Mouse (Mus musculus) right cerebral cortex, adult 18-20 months (tissue): ENCODE results near the gene Lrrc66.

ENCODE experiments used
- DNase-seq: peaks from one replicate; pipeline ENCODE4 v3.0.0; 2022; ENCODE audit warnings: mixed read lengths

Gene Lrrc66

DNA sequence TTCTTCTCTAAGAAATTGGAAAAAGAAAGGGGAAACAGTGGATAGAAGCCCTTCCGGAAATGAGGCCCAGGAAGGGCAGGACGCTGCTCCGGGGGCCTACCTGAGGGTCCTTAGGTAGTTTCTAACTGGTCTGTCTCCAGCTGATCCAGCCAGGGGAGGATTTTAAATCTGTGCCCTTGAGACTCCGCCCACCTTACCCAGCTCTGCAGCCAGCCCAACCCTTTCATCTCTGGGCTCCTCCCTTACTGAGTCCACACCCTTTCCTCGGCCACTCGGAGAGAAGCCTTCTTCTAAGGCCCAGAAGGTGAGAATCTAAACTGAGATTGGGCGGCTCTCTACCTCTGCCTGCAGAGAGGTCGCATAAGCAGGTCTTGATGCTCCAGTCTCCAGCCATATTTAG, at the start of gene Lrrc66:
TSS of gene Lrrc66 (minus strand) at position 236 of the 400 bp plus-strand sequence.
- no peak for DNase-seq

GRCm38 (mm10) chr5:73676626-73677025, 44.3 kb upstream of the Lrrc66 start:
- DNase-seq = peak; percentile 26

GRCm38 (mm10) chr5:73675604-73676003, 43.3 kb upstream of the Lrrc66 start:
- no peak for DNase-seq

- no peak for DNase-seq
Measured at GRCm38 (mm10) chr5:73669386-73669785, 37.1 kb upstream of the Lrrc66 start.

- DNase-seq = no peak
Measured at GRCm38 (mm10) chr5:73667877-73668276, 35.6 kb upstream of the Lrrc66 start.

DNA sequence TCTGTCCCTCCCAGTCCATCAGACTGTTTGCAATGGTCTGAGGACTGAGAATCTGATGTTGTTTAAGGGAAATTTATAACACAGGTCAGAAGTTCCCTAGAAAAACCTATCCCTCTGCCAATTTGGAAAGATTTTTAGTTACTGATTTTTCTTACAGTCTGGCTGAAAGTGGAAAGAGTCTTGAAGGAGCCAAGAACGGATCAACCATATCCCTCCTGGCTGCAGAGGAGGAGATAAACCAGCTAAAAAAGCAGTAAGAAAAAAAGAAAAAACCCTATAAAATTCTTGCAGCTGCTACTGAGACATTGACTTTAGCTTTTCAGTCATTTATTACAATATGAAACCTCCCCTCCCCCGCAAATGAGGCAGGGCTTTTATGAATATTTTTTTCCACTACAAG, 34.4 kb upstream of the Lrrc66 start:
- DNase-seq = no peak

- no peak for DNase-seq
Measured at GRCm38 (mm10) chr5:73651855-73652201, 19.5 kb upstream of the Lrrc66 start.

DNA sequence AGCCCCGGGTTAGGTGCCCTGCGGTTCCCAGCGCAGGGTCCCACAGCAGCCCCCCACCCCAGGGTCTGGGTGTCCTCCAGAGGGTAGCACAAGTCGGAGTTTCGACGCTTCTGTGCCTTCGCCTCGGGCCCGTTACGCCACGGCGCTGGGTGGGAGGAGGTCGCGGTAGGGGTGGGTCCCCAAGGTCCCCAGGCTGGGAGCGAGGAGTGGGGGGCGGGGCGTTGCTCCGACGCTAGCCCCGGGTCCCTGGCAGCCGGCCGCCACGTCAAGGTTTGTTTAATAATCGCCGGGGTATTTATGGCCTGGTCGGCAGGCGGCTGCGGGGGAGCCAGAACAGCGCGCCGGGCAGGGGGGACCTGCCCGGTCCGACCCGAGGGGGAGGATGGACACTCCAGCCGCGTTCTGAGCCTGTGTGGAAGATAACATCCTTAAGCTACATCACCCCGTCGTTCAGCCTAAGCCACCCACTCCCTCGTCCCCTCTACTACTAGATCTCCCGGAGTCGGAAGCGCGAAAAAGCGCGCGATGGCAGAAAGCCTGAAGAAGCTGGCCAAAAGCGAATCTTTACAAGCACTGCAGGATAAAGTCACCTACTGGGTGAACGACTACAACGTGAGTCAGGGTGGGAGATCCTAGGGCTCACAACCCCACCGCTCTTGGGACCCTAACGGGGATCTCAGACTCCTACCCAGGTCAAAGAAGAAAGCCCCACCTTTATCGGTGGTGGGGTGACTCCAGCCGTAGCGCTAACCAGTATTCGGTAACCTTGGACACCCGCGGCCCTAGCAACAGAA, 18.9 kb upstream of the Lrrc66 start, which contains the start of gene Spata18:
TSS of gene Spata18 (plus strand) at position 319 of the 794 bp plus-strand sequence.
- DNase-seq = no peak

DNA sequence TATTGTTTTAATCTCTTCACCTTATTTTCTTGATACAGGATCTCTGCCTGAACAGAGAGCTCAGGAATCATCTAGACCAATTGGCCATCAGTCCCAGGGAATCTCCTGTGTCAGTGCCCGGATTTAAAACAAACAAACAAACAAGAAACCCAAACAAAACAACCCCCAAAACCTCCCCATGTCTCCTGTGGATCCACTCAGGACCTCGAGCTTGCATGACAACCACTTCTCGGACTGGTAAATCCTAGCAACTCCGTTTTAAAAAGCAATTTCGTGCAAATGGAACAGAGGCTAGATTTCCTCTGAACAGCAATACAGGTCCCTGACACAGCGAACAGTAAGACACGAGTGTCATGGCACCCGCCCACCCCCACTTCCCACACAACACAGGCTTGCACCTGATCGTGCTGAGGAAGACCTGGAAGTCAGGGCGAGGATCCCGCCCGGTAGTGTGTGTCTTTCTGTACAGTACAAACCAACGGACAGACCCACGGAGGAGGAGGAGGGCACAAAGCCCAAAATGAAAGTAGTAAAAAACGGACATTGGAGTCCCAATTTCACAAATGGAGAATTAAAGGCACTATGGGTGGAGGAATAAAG, 18.1 kb upstream of the Lrrc66 start:
- no peak for DNase-seq

DNA sequence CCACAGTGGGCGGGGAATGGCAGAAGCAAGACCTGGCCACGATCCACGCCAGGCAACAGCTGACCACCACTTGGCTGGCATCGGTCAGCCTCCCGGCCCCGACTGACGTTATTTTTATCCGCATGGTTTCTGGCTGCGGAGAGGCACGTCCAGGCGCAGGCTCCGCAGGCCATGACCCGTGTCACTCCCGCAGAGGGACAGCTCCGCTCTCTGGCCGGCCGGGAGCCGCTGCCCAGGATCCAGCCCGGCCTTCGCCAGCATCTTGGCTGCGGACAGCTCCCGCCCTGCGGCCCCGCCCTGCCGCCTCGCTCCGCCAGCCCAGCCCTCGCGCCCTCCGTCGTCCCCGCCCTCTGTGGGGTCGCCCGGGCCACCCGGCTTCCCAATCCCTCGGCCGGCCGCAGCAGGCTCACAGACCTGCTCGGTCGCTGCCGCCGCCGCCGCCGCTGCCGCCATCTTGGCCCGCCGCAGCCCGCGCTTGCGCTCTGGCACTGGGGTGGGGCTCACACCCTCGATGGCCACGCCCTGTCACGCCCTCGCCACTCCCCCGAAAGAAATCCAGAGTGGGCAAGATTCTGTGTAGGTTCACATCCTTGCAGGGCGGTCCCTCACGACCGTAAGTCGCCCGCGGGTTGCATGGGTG, 15.1 kb upstream of the Lrrc66 start, which contains the start of gene Sgcb:
TSS of gene Sgcb (minus strand) at position 530 of the 640 bp plus-strand sequence.
- peak; percentile 89 for DNase-seq

DNA sequence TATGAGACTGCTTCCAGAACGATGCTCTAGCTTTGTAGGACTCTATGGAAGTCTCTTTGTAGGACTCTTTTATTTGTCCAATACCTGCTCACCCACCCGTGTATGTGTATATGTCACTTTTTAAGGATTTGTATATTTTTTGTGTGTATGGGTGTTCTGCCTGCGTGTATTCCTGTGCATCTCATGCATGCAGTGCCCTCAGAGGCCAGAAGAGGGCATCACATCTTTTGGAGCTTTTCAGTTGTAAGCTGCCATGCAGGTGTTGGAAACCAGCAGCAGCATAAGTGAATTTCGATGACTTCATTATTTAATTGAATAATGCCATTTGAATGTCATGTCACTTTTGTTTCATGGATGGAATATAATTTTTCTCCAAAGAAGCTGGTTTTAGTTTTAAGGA, 9.8 kb upstream of the Lrrc66 start:
- no peak for DNase-seq

DNA sequence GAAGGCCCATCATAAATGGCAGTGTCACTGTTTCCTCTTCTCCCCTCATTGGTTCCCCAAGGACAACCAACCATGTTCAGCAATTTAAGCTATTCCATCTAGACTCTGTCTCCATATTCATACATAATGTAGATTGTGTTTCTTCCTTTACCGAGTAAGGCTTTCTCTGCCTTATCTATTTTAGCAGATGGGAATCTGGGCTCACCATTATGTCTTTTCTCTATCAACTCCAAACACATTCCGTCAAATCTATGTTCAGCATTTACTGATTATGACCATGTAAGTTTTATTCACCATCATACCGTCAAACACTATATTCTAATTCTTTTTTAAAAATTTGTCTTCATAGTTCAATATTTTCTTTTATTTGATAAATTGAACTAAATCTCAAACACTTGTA, 8.7 kb upstream of the Lrrc66 start:
- no peak for DNase-seq

GRCm38 (mm10) chr5:73637337-73638107, 5.2 kb upstream of the Lrrc66 start:
- DNase-seq = no peak

DNA sequence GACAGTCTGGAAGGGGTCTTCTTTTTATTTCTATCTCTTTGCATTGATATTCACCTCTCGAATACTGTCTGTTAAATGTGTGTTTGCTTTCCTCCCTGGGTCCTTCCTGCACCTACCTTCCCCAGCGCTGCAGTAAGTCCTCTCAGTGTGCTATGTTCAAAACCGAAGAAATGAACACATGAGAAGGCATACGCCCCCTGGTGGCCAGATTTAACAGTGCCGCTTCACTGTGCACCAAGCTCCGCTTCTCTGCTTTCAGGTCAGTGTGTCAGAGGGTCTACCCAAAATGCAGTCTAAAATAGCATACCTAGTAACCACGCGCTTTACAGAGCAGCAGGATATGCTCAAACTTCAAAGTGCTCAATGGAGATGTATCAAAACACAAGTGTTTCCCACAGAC, 815 bp upstream of the Lrrc66 start:
- DNase-seq = peak; percentile 71

DNA sequence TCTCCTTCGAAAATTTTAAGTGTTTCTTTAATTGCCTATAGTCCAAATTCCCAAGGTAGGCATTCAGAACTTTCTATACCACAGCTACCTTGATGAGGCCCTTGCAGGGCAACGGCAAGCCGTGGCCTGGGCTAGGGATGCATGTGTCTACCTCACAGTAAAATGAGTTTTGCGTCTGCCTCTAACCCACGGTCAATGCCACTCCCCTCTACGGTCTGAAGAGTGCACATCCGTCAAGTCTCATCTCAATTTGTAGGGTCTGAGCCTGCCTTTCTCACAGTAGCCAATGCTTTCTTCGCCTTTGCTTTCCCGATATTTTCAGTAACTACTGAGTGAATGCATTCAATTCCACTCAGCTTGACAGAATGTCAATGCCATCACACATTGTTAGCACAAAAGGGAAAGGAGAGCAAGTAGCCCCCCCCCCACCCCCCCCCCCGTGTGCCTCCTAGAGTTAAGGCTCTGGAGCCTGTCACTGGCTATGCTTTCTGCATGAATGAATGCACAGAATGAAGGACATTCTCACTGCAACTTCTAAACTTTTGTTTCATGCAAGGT, 1.2 kb downstream of the Lrrc66 start:
- no peak for DNase-seq

GRCm38 (mm10) chr5:73630141-73630540, 2.2 kb downstream of the Lrrc66 start:
- no peak for DNase-seq

- DNase-seq = no peak
Measured at GRCm38 (mm10) chr5:73627991-73628390, 4.3 kb downstream of the Lrrc66 start.

- DNase-seq = no peak
Measured at GRCm38 (mm10) chr5:73627559-73627958, 4.8 kb downstream of the Lrrc66 start.

GRCm38 (mm10) chr5:73626842-73627241, 5.5 kb downstream of the Lrrc66 start:
- no peak for DNase-seq

GRCm38 (mm10) chr5:73625505-73625904, 6.8 kb downstream of the Lrrc66 start:
- DNase-seq = no peak

DNA sequence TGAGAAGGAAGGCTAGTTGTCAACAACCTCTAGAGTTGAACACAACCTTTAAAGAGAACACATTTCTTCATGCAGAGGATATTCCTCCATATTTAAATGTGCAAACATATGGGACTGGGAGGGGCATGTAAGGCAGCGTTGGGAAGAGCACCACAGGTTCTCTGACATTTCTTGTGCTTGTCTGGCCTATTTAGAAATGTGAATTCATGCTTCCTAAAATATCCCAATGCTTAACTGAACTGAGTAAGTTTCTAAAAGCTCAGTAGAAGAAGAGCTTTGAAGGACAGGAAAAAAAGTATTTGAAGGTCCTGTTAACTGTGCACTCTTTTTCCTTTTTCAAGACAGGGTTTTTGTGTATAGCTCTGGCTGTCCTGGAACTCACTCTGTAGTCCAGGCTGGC, 13.4 kb downstream of the Lrrc66 start:
- no peak for DNase-seq

DNA sequence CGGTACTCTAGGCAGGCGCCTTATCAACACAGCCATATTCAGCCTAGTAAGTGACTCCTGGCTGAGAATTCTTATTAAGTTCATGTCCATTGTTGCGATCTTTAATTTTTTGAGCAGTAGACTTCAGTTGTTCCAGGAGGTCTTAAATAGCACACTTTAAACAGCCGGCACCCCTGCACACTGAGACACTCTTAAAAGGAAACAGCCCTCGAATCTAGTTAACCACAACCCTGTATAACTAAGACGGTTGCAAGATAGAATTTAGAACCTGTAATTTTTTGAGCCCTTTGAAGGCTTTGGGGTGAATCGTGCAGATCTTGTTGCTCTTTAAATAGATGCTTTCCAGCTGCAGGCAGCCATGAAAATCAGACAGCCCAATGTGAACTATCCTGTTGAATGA, 17.1 kb downstream of the Lrrc66 start:
- no peak for DNase-seq

GRCm38 (mm10) chr5:73613296-73613695, 19.0 kb downstream of the Lrrc66 start:
- no peak for DNase-seq
